Mouse (Mus musculus) right cerebral cortex, postnatal 14 days (tissue): Measurements from ENCODE around the gene Suco.

ENCODE experiments used
- DNase-seq: peaks from one replicate; pipeline ENCODE4 v3.0.0; 2022

The Suco gene

GRCm38 (mm10) chr1:161781594-161781993, 94.9 kb downstream of the Suco start:
- DNase-seq: no peak

GRCm38 (mm10) chr1:161779057-161779456, 97.4 kb downstream of the Suco start:
- DNase-seq: no peak

GRCm38 (mm10) chr1:161775151-161775550, 101.3 kb downstream of the Suco start:
- DNase-seq: no peak

GRCm38 (mm10) chr1:161771293-161771692, 105.2 kb downstream of the Suco start:
- DNase-seq: no peak

GRCm38 (mm10) chr1:161769329-161769728, 107.2 kb downstream of the Suco start:
- DNase-seq: no peak

GRCm38 (mm10) chr1:161767101-161767524, 109.4 kb downstream of the Suco start:
- no peak for DNase-seq

GRCm38 (mm10) chr1:161766656-161767055, 109.8 kb downstream of the Suco start:
- DNase-seq: no peak
